Mouse (Mus musculus) hindbrain, embryonic 15.5 days (tissue): ENCODE data around the gene Fam161b. TPM values are rescaled to one million over a fixed set of nuclear protein-coding genes. Genes with fewer than 3 reads are reported as not detected.

Source experiments
- ATAC-seq: fragments of 200-750 bp; cut with Nextera tagmentation; 2 replicates; pipeline ENCODE4 v1.8.0; 2017; ENCODE audit warnings: low read depth, moderate number of reproducible peaks, moderate TSS enrichment; ENCODE audit not compliant: low FRiP score
- H3K27ac ChIP-seq: fragments of 300-500 bp; sonication (generic); replicated peaks from 2 replicates; pipeline ENCODE4 v1.5.1; 2015; ENCODE audit warnings: mild to moderate bottlenecking, inconsistent platforms
- H3K27me3 ChIP-seq: fragments of 300-500 bp; sonication (generic); 2 replicates; pipeline ENCODE4 v1.6.1; 2015; ENCODE audit warnings: control low read depth, inconsistent platforms
- H3K36me3 ChIP-seq: fragments of 300-500 bp; sonication (generic); 2 replicates; pipeline ENCODE4 v1.6.1; 2015; ENCODE audit warnings: control low read depth, inconsistent platforms
- H3K4me1 ChIP-seq: fragments of 300-500 bp; sonication (generic); replicated peaks from 2 replicates; pipeline ENCODE4 v1.6.1; 2015; ENCODE audit warnings: control low read depth, inconsistent platforms
- H3K4me2 ChIP-seq: fragments of 300-500 bp; sonication (generic); 2 replicates; pipeline ENCODE4 v1.6.1; 2015; ENCODE audit warnings: moderate library complexity, mild to moderate bottlenecking, inconsistent platforms
- H3K4me3 ChIP-seq: fragments of 300-500 bp; sonication (generic); 2 replicates; pipeline ENCODE4 v1.5.1; 2015; ENCODE audit warnings: mild to moderate bottlenecking, inconsistent platforms
- H3K9ac ChIP-seq: fragments of 300-500 bp; sonication (generic); 2 replicates; pipeline ENCODE4 v1.6.1; 2015; ENCODE audit warnings: inconsistent platforms
- H3K9me3 ChIP-seq: fragments of 300-500 bp; sonication (generic); 2 replicates; pipeline ENCODE4 v1.6.1; 2016; ENCODE audit warnings: control low read depth, inconsistent platforms
- WGBS: fragments of 180-500 bp; shearing (Covaris S2); methylation state at CpG from one replicate; pipeline ENCODE4 v1.1.7; 2015; 5-methylcytosine and 5-hydroxymethylcytosine counted together
- polyA plus RNA-seq: library from polyadenylated mRNA; unstranded; fragments of >200 nt; fragmentation: Nextera tagmentation; extraction: Ambion mirVana; gene quantifications from 2 replicates; pipeline ENCODE4 v1.2.1, GENCODE M21; 2015

The Fam161b gene
- polyA plus RNA-seq, 1 experiment from 2014 or later = 17.8 TPM

GRCm38 (mm10) chr12:84304101-84304500 lies 57.5 kb downstream of the Fam161b start:
- Histone ChIP-seq H3K4me2 (no peak overlapping the region), H3K4me1 (no peaks in the 10 kb centered on the region), H3K9ac (no peak overlapping the region), H3K27ac (no peak overlapping the region), H3K36me3 (peaks cover 16% of the 10 kb centered on the region; the same call in 1 of the 2 replicates), H3K4me3 (no peak overlapping the region), H3K9me3 (no peaks in the 10 kb centered on the region), H3K27me3 (no peaks in the 10 kb centered on the region)
- WGBS = 92% methylated on average over 5 of the region's 5 CpGs
- ATAC-seq = no peak

DNA sequence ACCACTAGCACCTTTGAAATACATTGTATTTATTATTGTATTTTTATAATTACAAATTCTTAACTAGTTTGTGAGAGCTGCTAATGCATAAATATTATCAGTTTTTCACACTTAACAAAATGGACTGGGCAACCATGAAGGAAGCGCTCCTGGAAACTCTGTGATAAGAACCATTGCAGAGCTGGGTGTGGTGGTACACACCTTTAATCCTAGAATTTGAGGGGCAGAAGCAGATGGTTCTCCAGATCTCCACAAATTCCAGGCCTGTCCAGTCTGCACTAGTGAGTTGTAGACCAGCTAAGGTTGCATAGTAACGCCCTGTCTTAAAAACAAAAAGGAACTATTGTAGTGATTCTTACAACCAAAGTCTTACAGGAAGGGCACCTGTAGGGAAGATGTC lies 62.4 kb downstream of the Fam161b start:
- H3K27me3 ChIP-seq = no peaks in the 10 kb centered on the region
- H3K27ac ChIP-seq = no peak overlapping the region
- no peak for ATAC-seq
- H3K9ac ChIP-seq = no peak overlapping the region
- H3K4me2 ChIP-seq = no peak overlapping the region
- WGBS = 96% methylated on average over 2 of the region's 2 CpGs
- H3K4me1 ChIP-seq = no peaks in the 10 kb centered on the region
- no peak overlapping the region for H3K4me3 ChIP-seq
- no peaks in the 10 kb centered on the region for H3K9me3 ChIP-seq
- peaks cover 23% of the 10 kb centered on the region for H3K36me3 ChIP-seq

GRCm38 (mm10) chr12:84297851-84298250 lies 63.8 kb downstream of the Fam161b start:
- Histone ChIP-seq H3K9me3 (no peaks in the 10 kb centered on the region), H3K4me3 (no peak overlapping the region), H3K9ac (no peak overlapping the region), H3K4me2 (no peak overlapping the region), H3K27ac (no peak overlapping the region), H3K27me3 (no peaks in the 10 kb centered on the region), H3K4me1 (no peaks in the 10 kb centered on the region), H3K36me3 (peaks cover 26% of the 10 kb centered on the region)
- 90% methylated on average over 6 of the region's 6 CpGs for WGBS
- ATAC-seq = no peak

Other genes with a start within 250 kb of the Fam161b start
- gene Dnal1, start 247.5 kb downstream of the Fam161b start, polyA plus RNA-seq = 7.2 and 7.8 TPM in 2 replicates
- gene Pnma1, start 213.3 kb downstream of the Fam161b start, polyA plus RNA-seq = 4.0 and 4.5 TPM in 2 replicates
- 4.5 and 4.9 TPM in 2 replicates for gene Elmsan1, start 143.0 kb downstream of the Fam161b start, polyA plus RNA-seq
- 13.6 and 16.2 TPM in 2 replicates for gene Ptgr2, start 76.6 kb downstream of the Fam161b start, polyA plus RNA-seq
- gene Zfp410, start 45.0 kb downstream of the Fam161b start, polyA plus RNA-seq = 63.3 and 66.8 TPM in 2 replicates
- 45.4 and 45.5 TPM in 2 replicates for gene Coq6, start 176 bp downstream of the Fam161b start, polyA plus RNA-seq
- gene Entpd5, start 47.2 kb upstream of the Fam161b start, polyA plus RNA-seq = 12.0 and 12.7 TPM in 2 replicates
- gene Bbof1, start 47.2 kb upstream of the Fam161b start, polyA plus RNA-seq = 5.0 and 5.1 TPM in 2 replicates
- 20.9 and 21.0 TPM in 2 replicates for gene Rnf113a2, start 55.4 kb upstream of the Fam161b start, polyA plus RNA-seq
- gene Aldh6a1, start 89.2 kb upstream of the Fam161b start, polyA plus RNA-seq = 31.0 and 31.2 TPM in 2 replicates
- 31.2 and 32.6 TPM in 2 replicates for gene Lin52, start 89.6 kb upstream of the Fam161b start, polyA plus RNA-seq
- 3.6 TPM in 2 replicates for gene Vsx2, start 207.9 kb upstream of the Fam161b start, polyA plus RNA-seq